Mouse (Mus musculus) embryo, embryonic 10.5 days (tissue): ENCODE measurements around the gene Bmp15.

Experiments
- DNase-seq: peaks from one replicate; pipeline ENCODE4 v3.0.0-alpha.2; 2015; ENCODE audit warnings: low spot score

Gene Bmp15

DNA sequence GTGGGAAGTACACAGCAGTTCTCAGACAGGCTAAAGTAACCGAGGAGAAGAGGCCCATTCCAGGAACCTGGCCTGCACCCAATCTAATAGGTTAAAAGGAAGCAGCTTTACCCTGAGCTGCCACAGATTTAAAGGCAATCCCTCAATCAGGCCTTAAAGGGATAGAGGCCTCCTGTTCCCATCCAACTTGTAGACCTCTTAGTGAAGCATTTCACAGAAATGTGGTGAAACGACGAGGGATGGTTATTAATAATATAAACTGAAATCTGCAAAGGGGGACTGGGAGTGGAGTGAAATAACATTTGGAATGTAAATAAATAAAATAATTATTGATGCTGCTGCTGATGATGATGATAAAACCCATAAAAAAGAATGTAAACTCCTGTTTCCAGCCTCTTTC lies at the start of gene Bmp15:
TSS of gene Bmp15 (minus strand) at position 101 of the 400 bp plus-strand sequence.
- no peak for DNase-seq

GRCm38 (mm10) chrX:6368822-6369221 lies 48.3 kb upstream of the Bmp15 start:
- DNase-seq = no peak

GRCm38 (mm10) chrX:6357503-6358114 lies 37.1 kb upstream of the Bmp15 start:
- no peak for DNase-seq

DNA sequence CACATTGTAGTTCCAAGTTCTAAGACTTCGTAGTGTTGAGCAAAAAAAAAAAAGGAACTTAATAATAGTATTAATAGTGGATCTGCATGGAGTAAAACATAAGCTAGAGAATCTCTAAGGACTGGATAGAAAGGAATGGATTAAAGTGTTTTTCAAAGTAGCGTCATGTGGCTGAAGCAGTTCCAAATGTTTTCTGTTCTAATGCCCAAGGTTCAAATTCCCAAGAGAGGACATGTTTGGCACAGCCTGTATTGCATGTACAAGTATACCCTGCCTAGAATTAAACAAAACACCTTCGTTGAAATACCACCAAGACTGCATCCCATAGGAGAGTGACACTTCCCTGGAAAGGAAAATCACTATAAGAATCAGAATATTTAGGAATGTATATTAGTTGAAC lies 36.4 kb upstream of the Bmp15 start:
- no peak for DNase-seq

- DNase-seq = no peak
Observed at GRCm38 (mm10) chrX:6345273-6345959, 24.9 kb upstream of the Bmp15 start.

GRCm38 (mm10) chrX:6324056-6324455 lies 3.5 kb upstream of the Bmp15 start:
- peak; percentile 28 for DNase-seq

DNA sequence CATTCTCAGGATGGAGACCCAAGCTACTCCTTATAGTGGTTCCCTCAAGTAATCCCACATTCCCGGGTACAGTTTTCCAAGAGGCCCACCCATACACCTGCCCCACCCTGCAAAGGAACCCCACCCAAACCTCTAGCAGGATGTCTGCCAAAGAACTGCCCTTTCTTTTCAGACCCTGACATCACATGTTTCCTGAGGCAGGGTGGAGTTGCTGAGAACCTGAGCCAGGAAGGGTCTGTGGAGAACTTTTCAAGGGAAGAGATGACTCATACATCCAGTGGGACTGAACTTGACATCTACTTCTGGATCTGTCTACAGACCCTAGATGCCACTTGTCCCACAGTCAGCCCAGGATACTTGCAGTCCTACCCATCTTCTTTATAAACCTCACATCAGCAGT lies 2.8 kb downstream of the Bmp15 start:
- no peak for DNase-seq
